Mouse (Mus musculus) sigmoid colon, adult 10 weeks (tissue): Measurements from ENCODE around the gene Gpank1. TPM values are rescaled to one million over a fixed set of nuclear protein-coding genes. Genes with fewer than 3 reads are reported as not detected.

Experiments used
- polyA plus RNA-seq: library from polyadenylated mRNA; stranded (reverse); fragments of 350-450 nt; fragmentation: Illumina TruSeq; extraction: RNeasy Lipid Tissue Mini Kit (QIAGEN cat#74804); gene quantifications from one replicate; pipeline ENCODE4 v1.2.3, GENCODE M21; 2014; ENCODE audit warnings: low read depth, low replicate concordance

Gpank1 gene
- 0.85 TPM for polyA plus RNA-seq

DNA sequence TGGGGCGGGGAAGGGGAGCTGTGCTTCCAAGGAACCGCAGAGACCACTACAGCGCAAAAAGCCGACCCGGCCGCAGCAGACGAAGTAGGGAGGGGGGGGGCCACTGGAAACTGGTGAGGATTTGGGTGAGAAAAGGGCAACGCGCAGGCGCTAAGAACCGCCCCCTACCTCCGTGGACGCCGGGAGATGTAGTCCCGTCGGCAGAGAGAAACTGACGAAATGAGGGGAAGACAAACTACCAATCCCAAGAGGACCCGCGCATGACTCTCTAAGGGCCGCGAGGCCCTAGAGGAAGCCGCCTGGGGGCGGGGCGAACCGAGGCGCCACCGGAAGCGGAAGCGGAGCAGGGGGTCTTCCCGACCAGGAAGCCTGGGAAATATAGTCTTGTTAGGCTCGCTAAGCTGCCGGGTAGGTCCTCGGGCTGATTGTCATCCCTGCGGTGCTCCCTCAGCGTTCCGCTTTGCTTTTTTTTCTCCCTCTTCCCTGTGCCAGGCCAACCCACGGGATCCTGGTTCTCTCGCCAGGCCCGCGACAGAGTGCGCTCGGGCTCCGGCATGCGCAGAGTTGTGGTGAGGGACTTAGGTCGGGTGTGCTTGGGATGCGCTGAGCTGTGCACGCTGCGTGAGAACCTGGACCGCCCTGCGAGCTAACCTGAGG, at the start of gene Gpank1:
Gene Gpank1 (plus strand): TSS at position 313 of the 657 bp plus-strand sequence.

DNA sequence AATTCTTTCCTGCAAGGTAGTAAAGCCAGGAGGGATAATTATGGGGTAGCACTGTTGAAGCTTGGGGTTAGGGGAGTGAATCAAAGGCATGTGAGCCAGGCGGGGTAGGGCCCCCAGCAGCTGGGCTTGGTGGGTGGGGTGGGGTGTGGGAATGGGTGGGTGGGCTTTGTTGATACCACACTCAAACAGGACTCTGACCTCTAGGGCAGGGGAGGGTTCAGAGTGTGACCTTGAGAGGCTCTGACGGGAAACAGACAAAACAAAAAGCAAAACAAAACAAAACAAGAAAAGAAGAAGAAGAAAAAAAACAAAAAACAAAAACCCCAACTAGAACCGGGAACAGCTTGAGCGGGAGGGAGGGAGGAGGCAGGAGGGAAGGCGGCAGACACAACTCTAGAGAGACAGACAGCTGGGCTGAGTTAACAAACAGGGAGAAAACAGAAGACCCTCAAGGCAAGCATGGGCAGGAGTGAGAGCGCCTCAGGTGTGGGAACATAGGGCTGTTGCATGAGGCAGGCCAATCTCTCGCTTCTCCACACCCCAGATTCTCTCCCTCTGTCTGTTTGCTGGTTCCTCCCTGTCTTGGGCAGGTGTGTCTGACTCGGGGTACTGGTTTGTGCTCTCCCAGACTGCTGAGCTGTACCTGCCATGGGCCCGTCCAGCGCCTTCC, 44.6 kb upstream of the Gpank1 start, which contains the start of gene Ly6g6e:
Gene Ly6g6e (plus strand): TSS at position 396 of the 670 bp plus-strand sequence.

DNA sequence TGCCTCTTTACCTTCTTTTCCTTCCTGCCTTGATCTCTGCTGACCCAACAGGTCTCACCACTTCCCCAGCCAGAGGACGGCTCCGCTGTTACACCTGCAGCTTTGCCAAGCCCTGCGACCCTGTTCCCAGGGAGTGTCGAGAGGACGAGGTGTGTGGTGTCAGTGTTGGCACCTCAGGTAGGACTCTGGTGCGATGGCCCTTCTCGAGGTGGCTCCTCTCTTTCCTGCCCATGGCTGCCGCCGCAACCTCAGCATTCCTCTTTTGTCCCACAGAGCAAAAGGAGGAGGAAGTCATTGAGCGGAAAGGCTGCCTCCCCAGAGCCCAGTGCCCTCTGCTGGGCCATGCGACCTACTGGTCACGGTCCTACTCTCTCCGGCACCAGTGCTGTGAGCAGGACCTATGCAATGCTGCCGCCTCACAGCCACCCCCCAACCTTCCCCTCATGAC, 43.4 kb upstream of the Gpank1 start, which contains the start of gene Ly6g6d:
Gene Ly6g6d (minus strand): TSS at position 280 of the 448 bp plus-strand sequence.

DNA sequence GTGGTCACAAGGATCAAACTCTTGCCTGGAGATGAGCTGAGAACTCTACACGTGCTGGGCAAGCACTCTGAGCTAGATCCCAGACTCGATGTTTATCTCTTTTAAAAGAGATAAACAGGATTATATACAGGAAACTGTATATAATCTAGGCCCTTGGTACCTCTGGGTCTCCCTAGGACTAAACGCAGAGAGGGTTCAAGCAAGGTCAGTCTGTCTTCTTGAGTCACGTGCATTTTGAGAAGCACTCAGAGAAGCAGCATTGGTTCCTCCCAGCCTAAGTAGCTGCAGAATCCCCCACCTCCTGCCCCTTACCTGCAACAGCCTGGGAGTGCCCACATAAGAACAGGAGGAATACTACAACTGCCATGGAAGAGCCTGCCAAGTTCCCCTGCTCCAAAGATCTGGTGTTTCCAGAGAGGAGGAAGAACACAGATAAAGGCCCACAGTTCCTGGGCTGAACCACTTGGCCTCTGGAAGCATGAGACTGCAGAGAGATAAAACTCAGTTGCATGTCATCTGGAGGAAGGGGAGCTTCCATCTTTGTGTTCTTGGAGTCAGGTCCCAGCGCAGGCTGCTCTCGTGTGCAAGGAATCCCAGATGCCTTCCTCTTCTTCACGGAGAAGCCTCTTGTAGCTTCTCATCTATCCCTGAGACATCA, 35.9 kb upstream of the Gpank1 start, which contains the start of gene Ly6g6f:
Gene Ly6g6f (minus strand): TSS at position 403 of the 658 bp plus-strand sequence.

DNA sequence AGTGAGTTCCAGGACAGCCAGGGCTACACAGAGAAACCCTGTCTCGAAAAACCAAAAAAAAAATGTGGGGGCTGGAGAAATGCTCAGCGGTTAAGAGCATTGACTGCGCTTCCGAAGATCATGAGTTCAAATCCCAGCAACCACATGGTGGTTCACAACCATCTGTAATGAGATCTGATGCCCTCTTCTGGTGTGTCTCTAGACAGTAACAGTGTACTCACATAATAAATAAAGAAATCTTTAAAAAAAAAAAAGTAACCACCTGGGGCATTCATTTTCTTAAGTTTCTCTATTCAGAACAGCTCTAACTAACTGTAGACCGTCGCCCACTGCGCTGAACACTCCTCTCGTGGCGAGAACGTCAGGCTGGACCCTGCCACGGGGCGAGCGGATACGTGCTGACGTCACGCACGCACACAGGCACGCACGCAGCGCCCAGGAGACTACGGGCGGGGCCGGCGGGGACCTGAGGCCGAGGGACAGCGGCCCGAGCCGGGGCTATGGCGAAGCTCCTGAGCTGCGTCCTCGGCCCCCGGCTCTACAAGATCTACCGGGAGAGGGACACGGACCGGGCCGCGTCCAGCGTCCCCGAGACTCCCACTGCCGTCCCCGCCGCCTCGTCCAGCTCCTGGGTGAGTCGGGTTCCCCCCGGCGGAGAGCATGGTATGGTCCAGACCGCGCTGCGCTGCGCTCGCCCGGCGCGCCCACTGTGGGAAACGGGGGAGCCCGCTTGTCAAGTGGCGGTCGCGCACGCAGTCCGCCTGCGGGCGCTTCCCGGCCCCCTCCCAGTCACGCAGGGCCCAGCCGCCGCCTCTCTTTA, 32.2 kb upstream of the Gpank1 start, which contains the start of gene Abhd16a:
Gene Abhd16a (plus strand): TSS at position 439 of the 820 bp plus-strand sequence.

DNA sequence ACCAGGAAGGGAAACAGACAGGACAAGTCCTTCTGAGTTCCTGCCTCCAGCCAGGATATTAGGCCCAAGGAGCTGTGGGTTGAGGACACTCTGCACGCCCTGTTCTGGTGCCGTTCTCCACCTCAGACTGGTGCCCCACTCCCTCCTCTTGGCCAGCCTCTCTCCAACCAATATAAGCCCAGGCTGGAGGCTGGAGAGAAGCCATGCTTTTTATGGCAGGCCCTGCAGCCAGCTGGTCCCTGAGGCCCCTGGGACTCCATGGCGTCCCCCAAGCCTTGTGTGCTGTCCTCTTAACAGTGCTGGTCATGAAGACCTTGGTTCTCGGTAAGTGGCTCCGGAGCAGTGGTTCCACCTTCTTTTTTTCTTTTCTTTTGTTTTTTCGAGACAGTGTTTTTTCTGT, 13.2 kb upstream of the Gpank1 start, which contains the start of gene Ly6g5c:
Gene Ly6g5c (plus strand): TSS at position 183 of the 400 bp plus-strand sequence.

DNA sequence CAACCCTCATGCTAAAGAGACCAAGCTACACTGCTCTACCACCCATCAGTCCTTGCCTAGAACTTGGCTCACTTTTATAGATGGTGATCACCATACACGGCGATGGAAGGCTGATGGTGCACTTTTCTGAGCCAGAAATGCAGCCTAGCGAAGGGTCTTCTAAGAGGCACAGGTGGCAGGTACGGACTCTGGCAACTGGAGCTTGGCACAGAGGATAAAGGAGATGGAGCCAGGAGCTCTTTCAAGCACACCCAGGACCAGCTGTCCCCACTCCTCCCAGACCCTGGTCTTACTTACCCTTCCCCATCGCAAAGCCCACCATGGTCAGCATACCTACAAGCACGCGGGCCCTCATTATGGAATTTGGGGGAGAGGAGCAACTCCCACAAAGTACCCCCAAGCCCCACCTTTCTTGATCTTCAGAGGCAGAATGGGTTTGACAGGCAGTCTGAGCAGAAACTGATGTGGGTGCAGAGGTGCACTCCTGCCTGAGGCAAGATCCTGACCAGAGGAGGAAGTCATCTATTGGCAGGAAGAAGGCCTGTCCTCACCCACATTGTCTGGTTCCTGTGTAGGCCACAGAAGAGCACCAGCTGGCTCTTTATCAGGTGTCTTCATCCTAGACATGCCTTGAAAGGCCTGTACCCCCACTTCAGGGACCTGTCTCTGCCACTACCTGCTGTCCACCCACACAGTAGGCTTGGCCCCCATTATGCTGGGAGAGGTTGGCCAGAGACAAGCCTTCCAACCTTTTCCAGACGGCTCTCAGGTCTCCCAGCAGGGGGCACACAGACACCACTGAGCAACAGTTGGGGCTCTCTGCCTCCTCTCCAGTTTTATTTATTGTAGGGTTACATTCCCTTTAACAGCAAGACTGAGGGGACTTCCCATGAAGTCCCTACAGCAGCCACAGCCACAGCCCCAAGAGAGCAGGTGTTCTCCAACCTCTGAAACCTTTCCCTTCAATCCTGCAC, 5.9 kb upstream of the Gpank1 start, which contains the start of gene Ly6g5b:
Gene Ly6g5b (minus strand): TSS at position 383 of the 974 bp plus-strand sequence.

DNA sequence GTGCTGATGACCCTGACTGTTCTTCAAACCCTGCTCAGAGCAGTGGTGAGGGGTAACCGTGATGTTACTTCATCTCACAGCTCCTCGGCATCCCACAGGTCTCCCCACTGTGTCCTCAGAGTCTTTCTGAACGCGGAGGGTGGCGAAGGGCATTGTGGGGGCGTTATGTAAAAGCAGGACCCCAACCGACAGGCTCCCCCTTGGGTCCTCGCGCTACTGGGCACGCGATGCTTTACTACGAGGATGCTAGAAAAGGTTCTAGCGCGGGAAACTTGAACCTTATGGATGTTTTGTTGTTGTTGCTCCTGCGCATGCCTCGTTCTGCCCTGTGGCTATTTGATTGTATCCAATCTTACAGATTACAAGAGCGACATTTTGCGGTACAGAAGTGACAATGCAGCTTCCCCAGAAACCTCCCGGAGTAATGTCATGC, 632 bp downstream of the Gpank1 start, which contains the start of gene Csnk2b:
Gene Csnk2b (minus strand): TSS at position 183 of the 433 bp plus-strand sequence.

DNA sequence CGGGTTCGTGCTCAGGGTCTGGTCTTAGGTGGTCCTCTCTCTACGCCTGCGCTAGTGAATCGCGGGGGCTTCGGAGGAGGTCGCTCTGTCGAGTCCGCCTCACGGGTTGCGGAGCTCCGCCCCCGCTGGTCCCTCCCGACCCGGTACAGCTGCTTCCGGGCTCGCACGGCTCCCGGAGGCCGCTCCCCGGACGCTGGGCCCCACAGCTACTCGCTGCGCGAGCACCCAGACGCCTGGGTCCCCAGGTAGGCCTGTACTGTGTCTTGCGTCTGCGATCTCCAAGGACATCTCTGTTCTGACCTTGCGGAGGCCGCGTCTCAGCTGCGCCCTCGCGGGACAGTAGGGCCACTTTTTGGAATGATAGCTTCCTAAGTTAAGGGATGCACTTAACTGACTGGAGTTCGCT, 5.0 kb downstream of the Gpank1 start, which contains the start of gene D17H6S53E:
Gene D17H6S53E (plus strand): TSS at position 168 of the 406 bp plus-strand sequence.

DNA sequence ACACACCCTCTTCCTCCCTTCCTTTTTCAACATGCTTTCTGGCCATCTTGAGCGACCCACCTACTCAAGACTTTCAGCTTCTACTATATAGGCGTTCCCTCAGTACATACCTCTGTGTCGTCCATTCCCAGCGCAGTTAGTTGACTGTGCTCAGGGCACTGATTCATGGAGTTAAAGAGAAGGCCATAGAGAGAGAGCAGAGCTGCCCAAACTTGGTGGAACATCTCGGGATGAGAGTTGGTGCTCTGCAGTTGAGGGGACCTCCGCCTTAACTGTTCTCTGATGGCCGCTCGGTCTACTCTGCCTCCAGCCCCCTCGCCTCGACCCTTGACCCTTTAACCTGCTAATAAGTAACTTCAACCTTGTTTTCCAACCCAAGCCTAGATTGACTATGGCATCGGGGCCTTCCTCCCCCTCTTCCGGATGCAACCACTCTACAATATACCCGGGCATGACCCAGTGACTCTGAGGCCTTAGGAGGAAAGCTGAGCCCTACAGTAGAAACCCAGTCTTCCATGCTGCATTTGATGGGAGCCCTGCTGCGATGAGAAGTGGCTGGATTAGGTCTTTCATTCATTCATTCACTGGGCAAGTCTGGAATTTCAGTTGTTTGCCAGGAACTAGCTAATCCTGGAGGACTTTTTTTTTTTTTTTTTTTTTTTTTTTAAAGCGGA, 10.4 kb downstream of the Gpank1 start, which contains the start of gene Apom:
Gene Apom (minus strand): TSS at position 551 of the 674 bp plus-strand sequence.

DNA sequence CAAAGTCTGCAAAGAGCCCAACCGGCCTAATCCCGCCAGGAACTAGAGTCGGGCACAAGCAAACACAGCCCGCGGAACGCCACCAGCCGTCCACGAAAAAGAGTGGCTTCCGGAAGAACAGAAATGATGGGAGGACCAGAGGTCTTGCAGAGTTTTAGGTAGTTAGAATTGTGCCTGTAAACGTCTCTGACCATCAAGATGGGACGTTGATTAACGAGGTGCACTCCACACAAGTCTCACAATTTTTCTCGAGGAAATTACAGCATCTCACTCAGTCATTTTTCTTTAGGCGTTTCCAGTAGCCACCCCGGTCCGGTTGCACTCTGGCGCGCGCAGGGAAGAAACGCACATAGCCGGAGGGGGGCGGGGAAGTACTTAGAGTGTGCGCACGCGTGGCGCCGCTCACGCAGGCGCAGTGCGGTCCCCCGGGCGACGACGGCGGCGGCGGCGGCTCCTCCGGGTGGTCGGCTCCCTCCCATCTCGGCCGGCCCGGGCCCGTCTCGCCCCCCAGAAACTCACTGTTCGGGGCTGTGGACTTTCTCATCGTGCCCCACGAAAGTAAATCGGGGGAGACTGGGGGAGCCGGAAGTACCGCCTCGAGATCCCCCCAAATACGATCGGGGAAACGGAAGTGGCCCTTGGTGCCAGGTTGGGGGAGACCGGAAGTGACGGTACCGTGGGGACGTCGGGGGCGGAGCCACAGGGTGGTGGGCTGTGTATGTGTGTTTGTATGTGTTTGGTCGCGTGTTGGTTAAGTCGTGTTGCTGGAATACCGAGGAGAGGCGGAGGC, 13.7 kb downstream of the Gpank1 start, which contains the start of gene Bag6:
Gene Bag6 (plus strand): TSS at position 378 of the 790 bp plus-strand sequence.

DNA sequence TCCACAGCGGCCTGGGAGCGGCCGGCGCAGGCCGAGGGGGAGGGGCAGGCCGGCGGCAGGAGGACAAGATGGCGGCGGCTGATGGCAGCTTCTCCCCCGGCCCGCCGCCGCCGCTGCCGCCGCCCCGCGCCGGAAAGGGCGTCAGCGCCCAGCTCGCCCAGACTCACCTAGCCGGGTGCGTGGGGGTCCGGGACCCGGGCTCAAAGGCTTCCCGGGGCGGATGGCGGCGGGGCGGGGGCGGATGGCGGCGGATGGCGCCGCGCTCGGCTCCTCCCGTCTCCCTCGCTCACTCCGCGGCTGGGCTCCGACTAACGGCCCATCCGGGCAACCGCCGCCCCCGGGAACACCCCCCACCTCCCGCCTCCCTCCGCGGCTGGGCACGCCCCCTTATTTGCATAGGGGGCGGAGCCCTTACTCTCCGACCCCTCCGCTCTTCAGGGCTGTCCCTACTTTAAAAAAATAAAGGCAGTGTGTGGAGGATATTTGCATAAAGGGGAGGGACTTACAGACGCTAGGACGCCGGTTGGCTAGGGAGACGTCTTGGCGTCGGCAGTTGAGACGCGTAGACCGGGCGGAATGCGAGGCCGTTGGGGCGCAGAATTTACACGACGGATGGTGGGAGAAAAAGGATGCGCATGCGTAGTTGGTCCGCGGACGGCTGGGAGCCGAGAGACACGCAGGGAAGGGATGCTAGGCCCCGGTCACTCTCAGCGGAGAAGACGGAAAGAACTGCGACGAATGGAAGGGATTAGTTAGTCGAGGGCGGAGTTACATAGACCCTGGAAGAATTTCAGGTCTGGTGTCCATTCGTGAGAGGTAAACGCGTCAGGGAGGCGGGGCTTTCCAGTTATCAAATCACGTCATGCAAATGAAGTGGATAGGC, 43.6 kb downstream of the Gpank1 start, which contains the start of gene Prrc2a:
Gene Prrc2a (minus strand): TSS at position 330 of the 883 bp plus-strand sequence.

Other genes with a start within 250 kb of the Gpank1 start
- 1.1 TPM for gene Zbtb12, start 242.0 kb upstream of the Gpank1 start, polyA plus RNA-seq
- gene Gm20547, start 239.4 kb upstream of the Gpank1 start, polyA plus RNA-seq, result 2.3 TPM
- gene C2, start 223.2 kb upstream of the Gpank1 start, polyA plus RNA-seq, result 1.0 TPM
- gene Ehmt2, start 223.0 kb upstream of the Gpank1 start, polyA plus RNA-seq, result 10.6 TPM
- gene Slc44a4, start 207.0 kb upstream of the Gpank1 start, polyA plus RNA-seq, result 32.3 TPM
- gene Neu1, start 190.2 kb upstream of the Gpank1 start, polyA plus RNA-seq, result 15.5 TPM
- gene Hspa1b, start 162.2 kb upstream of the Gpank1 start, polyA plus RNA-seq, result 10.1 TPM
- not detected for gene Gm20481, start 151.5 kb upstream of the Gpank1 start, polyA plus RNA-seq
- 4.5 TPM for gene Hspa1a, start 149.3 kb upstream of the Gpank1 start, polyA plus RNA-seq
- 0.22 TPM for gene Hspa1l, start 148.8 kb upstream of the Gpank1 start, polyA plus RNA-seq
- 12.9 TPM for gene Lsm2, start 139.6 kb upstream of the Gpank1 start, polyA plus RNA-seq
- gene Vars, start 120.5 kb upstream of the Gpank1 start, polyA plus RNA-seq, result 1.5 TPM
- 0.09 TPM for gene Vwa7, start 104.9 kb upstream of the Gpank1 start, polyA plus RNA-seq
- gene Sapcd1, start 93.4 kb upstream of the Gpank1 start, polyA plus RNA-seq, result not detected
- 2.5 TPM for gene Msh5, start 74.7 kb upstream of the Gpank1 start, polyA plus RNA-seq
- 47.8 TPM for gene Clic1, start 71.5 kb upstream of the Gpank1 start, polyA plus RNA-seq
- gene Ddah2, start 62.4 kb upstream of the Gpank1 start, polyA plus RNA-seq, result not detected
- gene Ly6g6c, start 56.1 kb upstream of the Gpank1 start, polyA plus RNA-seq, result 1.5 TPM
- gene Mpig6b, start 55.3 kb upstream of the Gpank1 start, polyA plus RNA-seq, result 3.0 TPM
- 2.8 TPM for gene Ly6g6e, start 44.6 kb upstream of the Gpank1 start, polyA plus RNA-seq
- not detected for gene Ly6g6d, start 43.4 kb upstream of the Gpank1 start, polyA plus RNA-seq
- gene Ly6g6f, start 35.8 kb upstream of the Gpank1 start, polyA plus RNA-seq, result not detected
- gene Abhd16a, start 32.2 kb upstream of the Gpank1 start, polyA plus RNA-seq, result 5.3 TPM
- not detected for gene Ly6g5c, start 13.2 kb upstream of the Gpank1 start, polyA plus RNA-seq
- not detected for gene Ly6g5b, start 6.0 kb upstream of the Gpank1 start, polyA plus RNA-seq
- gene Csnk2b, start 598 bp downstream of the Gpank1 start, polyA plus RNA-seq, result 96.9 TPM
- gene D17H6S53E, start 4.9 kb downstream of the Gpank1 start, polyA plus RNA-seq, result 2.2 TPM
- not detected for gene Apom, start 10.6 kb downstream of the Gpank1 start, polyA plus RNA-seq
- gene Bag6, start 13.7 kb downstream of the Gpank1 start, polyA plus RNA-seq, result 16.8 TPM
- 12.8 TPM for gene Prrc2a, start 43.4 kb downstream of the Gpank1 start, polyA plus RNA-seq
- 7.7 TPM for gene Aif1, start 54.6 kb downstream of the Gpank1 start, polyA plus RNA-seq
- gene Lst1, start 67.0 kb downstream of the Gpank1 start, polyA plus RNA-seq, result not detected
- not detected for gene Ltb, start 73.0 kb downstream of the Gpank1 start, polyA plus RNA-seq
- gene Tnf, start 80.6 kb downstream of the Gpank1 start, polyA plus RNA-seq, result 0.35 TPM
- gene Lta, start 83.9 kb downstream of the Gpank1 start, polyA plus RNA-seq, result 0.54 TPM
- gene Gm16181, start 99.4 kb downstream of the Gpank1 start, polyA plus RNA-seq, result not detected
- gene Atp6v1g2, start 112.2 kb downstream of the Gpank1 start, polyA plus RNA-seq, result 8.0 TPM
- not detected for gene Nfkbil1, start 114.3 kb downstream of the Gpank1 start, polyA plus RNA-seq
- 10.4 TPM for gene Ddx39b, start 120.3 kb downstream of the Gpank1 start, polyA plus RNA-seq
- gene H2-D1, start 141.3 kb downstream of the Gpank1 start, polyA plus RNA-seq, result 76.9 TPM
- gene H2-Q1, start 198.9 kb downstream of the Gpank1 start, polyA plus RNA-seq, result 45.4 TPM
- 288 TPM for gene H2-Q2, start 220.8 kb downstream of the Gpank1 start, polyA plus RNA-seq